Mouse (Mus musculus): Measurements from ENCODE around the gene Ptpro.

Gene Ptpro

GRCm38 (mm10) chr6:137252194-137252886 lies at the start of gene Ptpro:
Ptpro (plus strand) TSS chr6:137252319.
- peak; percentile 50 for DNase-seq

GRCm38 (mm10) chr6:137202661-137203060 lies 49.5 kb upstream of the Ptpro start:
- DNase-seq, result no peak

GRCm38 (mm10) chr6:137205662-137206400 lies 46.3 kb upstream of the Ptpro start:
- no peak for DNase-seq

GRCm38 (mm10) chr6:137207126-137207525 lies 45.0 kb upstream of the Ptpro start:
- DNase-seq, result no peak

- DNase-seq, result peak; percentile 20
Measured at GRCm38 (mm10) chr6:137209992-137210391, 42.1 kb upstream of the Ptpro start.

GRCm38 (mm10) chr6:137210991-137211390 lies 41.1 kb upstream of the Ptpro start:
- DNase-seq, result no peak

GRCm38 (mm10) chr6:137211441-137211840 lies 40.7 kb upstream of the Ptpro start:
- no peak for DNase-seq

- DNase-seq, result no peak
Measured at GRCm38 (mm10) chr6:137217841-137218463, 34.2 kb upstream of the Ptpro start.

- DNase-seq, result no peak
Measured at GRCm38 (mm10) chr6:137252887-137253242, 746 bp downstream of the Ptpro start.

GRCm38 (mm10) chr6:137253415-137253814 lies 1.3 kb downstream of the Ptpro start:
- no peak for DNase-seq

GRCm38 (mm10) chr6:137261033-137261432 lies 8.9 kb downstream of the Ptpro start:
- DNase-seq, result no peak

- DNase-seq, result no peak
Measured at GRCm38 (mm10) chr6:137262087-137262486, 10.0 kb downstream of the Ptpro start.

GRCm38 (mm10) chr6:137268019-137268418 lies 15.9 kb downstream of the Ptpro start:
- no peak for DNase-seq

- no peak for DNase-seq
Measured at GRCm38 (mm10) chr6:137268592-137268991, 16.5 kb downstream of the Ptpro start.

- no peak for DNase-seq
Measured at GRCm38 (mm10) chr6:137272513-137272912, 20.4 kb downstream of the Ptpro start.

- no peak for DNase-seq
Measured at GRCm38 (mm10) chr6:137277587-137277994, 25.5 kb downstream of the Ptpro start.

GRCm38 (mm10) chr6:137279576-137279975 lies 27.5 kb downstream of the Ptpro start:
- no peak for DNase-seq

GRCm38 (mm10) chr6:137281541-137282049 lies 29.5 kb downstream of the Ptpro start:
- DNase-seq, result no peak

GRCm38 (mm10) chr6:137282050-137282449 lies 29.9 kb downstream of the Ptpro start:
- peak; percentile 21 for DNase-seq

- no peak for DNase-seq
Measured at GRCm38 (mm10) chr6:137286376-137286775, 34.3 kb downstream of the Ptpro start.

- DNase-seq, result no peak
Measured at GRCm38 (mm10) chr6:137287788-137288187, 35.7 kb downstream of the Ptpro start.

GRCm38 (mm10) chr6:137288264-137288663 lies 36.1 kb downstream of the Ptpro start:
- DNase-seq, result no peak

- no peak for DNase-seq
Measured at GRCm38 (mm10) chr6:137292421-137292820, 40.3 kb downstream of the Ptpro start.
